Mouse (Mus musculus): ENCODE data around the gene Fli1. TPM values are rescaled to one million over a fixed set of nuclear protein-coding genes. Genes with fewer than 3 reads are reported as not detected.

Fli1 gene
- polyA plus RNA-seq, 1 experiment from 2014 or later: 6.9 TPM

DNA sequence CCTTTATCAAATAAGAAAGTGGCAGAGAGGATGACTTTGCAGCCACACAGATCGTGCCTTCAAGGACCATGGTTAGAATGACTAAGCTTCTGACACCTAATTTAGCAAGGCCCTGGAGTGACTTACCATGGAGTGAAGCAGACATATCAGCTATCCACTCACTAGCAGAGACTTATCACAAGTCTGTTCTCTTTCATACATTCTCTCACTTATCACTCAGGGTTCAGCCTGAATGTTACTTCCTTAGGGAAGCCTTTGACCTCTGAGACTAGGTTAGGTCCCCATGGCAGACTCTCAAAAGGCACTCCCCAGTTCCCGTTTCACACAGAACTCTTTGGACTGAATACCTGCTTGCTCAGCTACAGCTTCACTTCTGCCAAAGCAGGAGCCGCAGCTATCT, 21.3 kb downstream of the Fli1 start:
- H3K27ac ChIP-seq (ENCODE audit: low read length): 0 out of 2 replicates have a peak overlapping the region, but pooled peaks have one; percentile 21
- H3K4me2 ChIP-seq (ENCODE audit: low read depth, low read length): no peak overlapping the region
- H3K4me3 ChIP-seq (ENCODE audit: low read depth, low read length): no peak overlapping the region
- no peaks in the 10 kb centered on the region for H3K36me3 ChIP-seq (ENCODE audit: control insufficient read depth, insufficient read depth)
- no peaks in the 10 kb centered on the region for H3K9me3 ChIP-seq (replicated peaks; ENCODE audit: control insufficient read depth, low read length)
- H3K27me3 ChIP-seq (ENCODE audit: control insufficient read depth, insufficient read depth, low read depth, low read length): no peaks in the 10 kb centered on the region
- peaks cover 22% of the 10 kb centered on the region for H3K4me1 ChIP-seq (ENCODE audit: control insufficient read depth, low read depth, low read length)
- H3K9ac ChIP-seq (ENCODE audit: low read depth, low read length): no peak overlapping the region
- peak; percentile 54 for ATAC-seq (ENCODE audit: low read depth)
- WGBS (ENCODE audit: insufficient replicate concordance): 16% methylated on average over 3 of the region's 3 CpGs

DNA sequence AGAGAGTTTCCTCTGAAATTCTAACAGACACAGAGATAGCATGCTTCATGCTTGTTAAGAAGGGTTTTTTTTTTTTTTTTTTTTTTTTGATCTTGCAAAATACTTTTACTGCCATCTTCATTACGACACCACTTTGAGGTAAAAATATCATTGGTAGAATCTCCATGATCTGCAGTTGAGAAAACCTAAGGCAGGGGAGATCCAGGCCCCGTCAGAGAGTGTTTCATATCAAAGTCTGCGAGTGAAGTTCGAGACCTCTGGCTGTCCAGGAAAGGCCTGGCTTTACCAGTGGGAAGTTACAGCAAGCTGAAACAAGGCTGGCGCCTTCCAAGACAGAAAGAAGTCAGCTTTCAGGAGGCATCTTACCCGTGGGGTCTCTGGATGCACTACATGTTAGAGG, 21.8 kb downstream of the Fli1 start:
- Histone ChIP-seq H3K27me3 (ENCODE audit: control insufficient read depth, insufficient read depth, low read depth, low read length) (no peaks in the 10 kb centered on the region), H3K4me1 (ENCODE audit: control insufficient read depth, low read depth, low read length) (peaks cover 26% of the 10 kb centered on the region), H3K27ac (ENCODE audit: low read length) (no peak overlapping the region), H3K4me2 (ENCODE audit: low read depth, low read length) (no peak overlapping the region), H3K36me3 (ENCODE audit: control insufficient read depth, insufficient read depth) (no peaks in the 10 kb centered on the region), H3K9ac (ENCODE audit: low read depth, low read length) (no peak overlapping the region), H3K4me3 (ENCODE audit: low read depth, low read length) (no peak overlapping the region), H3K9me3 (replicated peaks; ENCODE audit: control insufficient read depth, low read length) (no peaks in the 10 kb centered on the region)
- 29% methylated on average over 6 of the region's 6 CpGs for WGBS (ENCODE audit: insufficient replicate concordance)
- no peak for ATAC-seq (ENCODE audit: low read depth)

DNA sequence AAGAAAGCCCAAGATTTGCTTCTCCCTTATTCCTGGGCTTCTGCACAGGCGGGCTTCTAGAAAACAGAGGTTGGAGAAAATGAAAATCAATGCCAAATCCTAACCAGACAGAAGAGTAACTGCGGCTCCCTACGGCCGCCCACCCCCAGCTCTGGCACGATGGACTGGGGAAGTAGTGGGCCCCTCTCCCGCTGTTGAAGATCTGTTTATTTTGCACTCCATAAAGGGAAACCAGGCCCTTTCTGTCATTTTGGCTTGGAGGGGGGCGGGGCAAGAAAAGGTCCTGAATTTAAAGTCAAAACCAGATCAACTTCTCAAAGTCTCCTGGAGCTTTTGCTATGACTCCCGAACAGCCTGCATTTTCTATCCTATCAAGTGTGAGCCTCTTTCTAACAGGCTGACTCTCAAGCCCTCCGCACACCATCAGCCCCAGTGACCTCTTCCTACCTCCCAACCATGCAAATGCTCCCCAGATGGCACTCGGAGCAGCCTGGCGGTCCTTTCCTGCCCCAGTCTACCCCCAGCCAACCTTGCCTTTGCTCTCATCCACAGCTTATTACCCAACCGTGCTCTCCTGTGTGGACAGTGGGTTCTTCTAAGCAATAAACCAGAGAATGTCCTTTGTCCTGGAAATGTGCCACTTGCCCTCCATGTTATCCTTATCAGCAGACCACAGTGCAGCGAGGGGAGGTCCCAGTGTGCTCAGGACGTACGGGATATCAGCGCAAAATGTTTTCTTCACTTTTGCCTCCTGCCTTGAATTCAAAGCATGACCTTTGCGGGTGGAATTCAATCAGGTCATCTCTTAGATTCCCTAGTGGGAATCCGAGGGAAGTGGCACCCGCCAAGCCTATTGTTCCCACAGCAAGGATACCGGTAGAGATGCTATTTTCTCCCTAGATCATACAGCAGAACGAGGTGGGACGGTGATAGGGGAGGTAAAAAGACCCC, 23.3 kb downstream of the Fli1 start:
- Histone ChIP-seq H3K4me2 (ENCODE audit: low read depth, low read length) (peak overlapping the region; percentile 27; the same call in 1 of the 2 replicates), H3K9me3 (replicated peaks; ENCODE audit: control insufficient read depth, low read length) (no peaks in the 10 kb centered on the region), H3K36me3 (ENCODE audit: control insufficient read depth, insufficient read depth) (no peaks in the 10 kb centered on the region), H3K9ac (ENCODE audit: low read depth, low read length) (no peak overlapping the region), H3K27ac (ENCODE audit: low read length) (peak overlapping the region; percentile 42; the same call in 1 of the 2 replicates), H3K4me3 (ENCODE audit: low read depth, low read length) (no peak overlapping the region), H3K27me3 (ENCODE audit: control insufficient read depth, insufficient read depth, low read depth, low read length) (no peaks in the 10 kb centered on the region), H3K4me1 (ENCODE audit: control insufficient read depth, low read depth, low read length) (peaks cover 29% of the 10 kb centered on the region)
- ATAC-seq (ENCODE audit: low read depth): 0 out of 2 replicates have a peak, but pooled peaks have one; percentile 25
- 23% methylated on average over 22 of the region's 22 CpGs for WGBS (ENCODE audit: insufficient replicate concordance)

- Histone ChIP-seq H3K27me3 (ENCODE audit: control insufficient read depth, insufficient read depth, low read depth, low read length) (no peaks in the 10 kb centered on the region), H3K9me3 (replicated peaks; ENCODE audit: control insufficient read depth, low read length) (no peaks in the 10 kb centered on the region), H3K27ac (ENCODE audit: low read length) (peak overlapping the region; percentile 12; the same call in 1 of the 2 replicates), H3K4me3 (ENCODE audit: low read depth, low read length) (no peak overlapping the region), H3K4me2 (ENCODE audit: low read depth, low read length) (no peak overlapping the region), H3K9ac (ENCODE audit: low read depth, low read length) (no peak overlapping the region), H3K36me3 (ENCODE audit: control insufficient read depth, insufficient read depth) (no peaks in the 10 kb centered on the region), H3K4me1 (ENCODE audit: control insufficient read depth, low read depth, low read length) (peaks cover 32% of the 10 kb centered on the region)
- WGBS (ENCODE audit: insufficient replicate concordance): 59% methylated on average over 13 of the region's 13 CpGs
- no peak for ATAC-seq (ENCODE audit: low read depth)
Measured at GRCm38 (mm10) chr9:32518351-32519075, 24.1 kb downstream of the Fli1 start.

DNA sequence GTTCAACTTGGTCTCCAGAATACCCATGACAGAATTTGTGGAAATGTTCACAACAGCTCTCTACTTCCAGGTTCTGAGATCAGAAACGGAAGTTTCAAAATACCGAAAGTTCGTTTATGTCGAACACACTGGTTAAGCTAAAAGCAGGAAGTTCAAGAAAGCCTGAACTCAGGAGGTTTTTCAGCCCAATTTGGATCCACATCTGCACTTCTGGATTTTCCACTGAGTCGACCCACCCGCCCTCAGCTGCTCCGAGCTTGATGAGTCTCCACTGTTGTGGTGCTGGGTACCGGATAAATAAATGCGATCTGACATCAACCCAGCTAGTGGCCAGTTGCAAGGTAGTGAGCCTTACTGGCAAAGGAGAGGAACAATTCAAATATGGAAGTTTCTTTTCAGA, 26.0 kb downstream of the Fli1 start:
- Histone ChIP-seq H3K4me2 (ENCODE audit: low read depth, low read length) (peak overlapping the region; percentile 42), H3K36me3 (ENCODE audit: control insufficient read depth, insufficient read depth) (no peaks in the 10 kb centered on the region), H3K27ac (ENCODE audit: low read length) (peak overlapping the region; percentile 79), H3K27me3 (ENCODE audit: control insufficient read depth, insufficient read depth, low read depth, low read length) (no peaks in the 10 kb centered on the region), H3K4me1 (ENCODE audit: control insufficient read depth, low read depth, low read length) (peaks cover 32% of the 10 kb centered on the region), H3K4me3 (ENCODE audit: low read depth, low read length) (no peak overlapping the region), H3K9ac (ENCODE audit: low read depth, low read length) (no peak overlapping the region), H3K9me3 (replicated peaks; ENCODE audit: control insufficient read depth, low read length) (no peaks in the 10 kb centered on the region)
- WGBS (ENCODE audit: insufficient replicate concordance): 26% methylated on average over 9 of the region's 9 CpGs
- ATAC-seq (ENCODE audit: low read depth): no peak

DNA sequence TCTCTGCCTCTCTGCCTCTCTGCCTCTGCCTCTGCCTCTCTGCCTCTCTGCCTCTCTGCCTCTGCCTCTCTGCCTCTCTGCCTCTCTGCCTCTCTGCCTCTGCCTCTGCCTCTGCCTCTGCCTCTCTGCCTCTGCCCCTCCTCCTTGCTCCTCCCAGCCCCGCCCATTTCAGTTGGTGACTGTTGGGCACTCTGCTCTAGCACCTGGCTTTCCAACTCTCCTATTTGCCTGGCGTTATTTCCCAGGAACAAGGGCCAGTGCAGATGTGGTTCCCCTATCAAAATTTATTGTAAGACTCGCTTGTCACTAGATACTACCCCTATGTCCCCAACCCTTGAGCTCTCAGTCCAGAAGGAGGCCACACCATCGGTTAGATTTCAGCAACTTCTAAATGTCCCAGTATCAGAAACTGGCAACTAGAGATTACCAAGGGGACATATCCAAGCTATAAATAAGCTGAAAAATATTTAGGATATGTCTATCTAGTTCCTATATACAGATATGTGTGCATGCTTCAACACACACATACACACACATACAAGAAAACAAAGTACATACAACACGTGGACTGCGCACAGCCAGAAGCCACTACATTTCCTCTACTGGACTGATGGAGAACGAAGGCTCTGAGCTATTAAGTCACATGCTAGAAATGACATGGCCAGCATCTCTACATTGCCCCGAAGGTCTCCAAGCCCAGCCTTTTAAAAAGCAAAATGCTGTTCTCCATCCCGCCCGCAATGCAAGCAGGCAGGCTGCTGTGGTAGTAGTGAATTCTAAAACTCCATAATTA, 26.6 kb downstream of the Fli1 start:
- Histone ChIP-seq H3K36me3 (ENCODE audit: control insufficient read depth, insufficient read depth) (no peaks in the 10 kb centered on the region), H3K4me1 (ENCODE audit: control insufficient read depth, low read depth, low read length) (peaks cover 35% of the 10 kb centered on the region), H3K9ac (ENCODE audit: low read depth, low read length) (0 out of 2 replicates have a peak overlapping the region, but pooled peaks have one; percentile 12), H3K4me3 (ENCODE audit: low read depth, low read length) (no peak overlapping the region), H3K27ac (ENCODE audit: low read length) (peak overlapping the region; percentile 66), H3K27me3 (ENCODE audit: control insufficient read depth, insufficient read depth, low read depth, low read length) (no peaks in the 10 kb centered on the region), H3K4me2 (ENCODE audit: low read depth, low read length) (peak overlapping the region; percentile 42), H3K9me3 (replicated peaks; ENCODE audit: control insufficient read depth, low read length) (no peaks in the 10 kb centered on the region)
- ATAC-seq (ENCODE audit: low read depth): peak; percentile 49
- WGBS (ENCODE audit: insufficient replicate concordance): 26% methylated on average over 10 of the region's 10 CpGs

DNA sequence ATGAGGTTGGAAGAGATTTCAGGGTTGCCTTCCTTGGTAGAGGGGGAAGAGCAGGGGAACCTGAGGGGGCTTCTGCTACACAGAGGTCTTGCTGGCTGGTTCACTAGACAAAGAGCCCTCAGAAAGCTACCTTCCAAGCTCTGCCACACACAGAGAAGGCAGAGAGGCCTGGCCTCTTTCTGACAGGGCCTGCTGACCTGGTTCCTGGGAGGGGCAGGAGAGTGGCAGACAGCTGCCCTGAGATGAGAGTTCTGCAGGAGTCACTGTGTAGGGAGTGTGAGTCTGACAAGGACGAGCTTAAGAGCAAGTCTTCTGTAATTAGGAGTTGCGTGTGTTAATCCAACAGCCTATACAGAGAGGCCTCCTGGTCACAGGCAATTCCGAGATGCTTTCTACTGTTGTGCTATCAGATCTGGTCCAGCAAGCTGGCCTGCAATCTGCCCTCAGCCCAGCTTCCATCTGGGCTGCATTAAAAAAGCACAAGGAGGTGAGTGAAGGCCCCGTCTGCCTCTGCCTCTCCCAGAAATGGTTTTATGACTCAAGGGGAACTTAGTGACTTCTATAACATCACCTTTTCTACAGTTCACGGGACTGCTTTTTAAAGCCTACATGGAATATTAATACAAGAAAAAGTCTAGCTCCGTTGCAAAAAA, 28.1 kb downstream of the Fli1 start:
- ATAC-seq (ENCODE audit: low read depth): no peak
- Histone ChIP-seq H3K4me2 (ENCODE audit: low read depth, low read length) (no peak overlapping the region), H3K27ac (ENCODE audit: low read length) (no peak overlapping the region), H3K9ac (ENCODE audit: low read depth, low read length) (no peak overlapping the region), H3K4me3 (ENCODE audit: low read depth, low read length) (no peak overlapping the region), H3K9me3 (replicated peaks; ENCODE audit: control insufficient read depth, low read length) (no peaks in the 10 kb centered on the region), H3K4me1 (ENCODE audit: control insufficient read depth, low read depth, low read length) (peaks cover 25% of the 10 kb centered on the region), H3K27me3 (ENCODE audit: control insufficient read depth, insufficient read depth, low read depth, low read length) (no peaks in the 10 kb centered on the region), H3K36me3 (ENCODE audit: control insufficient read depth, insufficient read depth) (no peaks in the 10 kb centered on the region)
- WGBS (ENCODE audit: insufficient replicate concordance): 30% methylated on average over 6 of the region's 6 CpGs

DNA sequence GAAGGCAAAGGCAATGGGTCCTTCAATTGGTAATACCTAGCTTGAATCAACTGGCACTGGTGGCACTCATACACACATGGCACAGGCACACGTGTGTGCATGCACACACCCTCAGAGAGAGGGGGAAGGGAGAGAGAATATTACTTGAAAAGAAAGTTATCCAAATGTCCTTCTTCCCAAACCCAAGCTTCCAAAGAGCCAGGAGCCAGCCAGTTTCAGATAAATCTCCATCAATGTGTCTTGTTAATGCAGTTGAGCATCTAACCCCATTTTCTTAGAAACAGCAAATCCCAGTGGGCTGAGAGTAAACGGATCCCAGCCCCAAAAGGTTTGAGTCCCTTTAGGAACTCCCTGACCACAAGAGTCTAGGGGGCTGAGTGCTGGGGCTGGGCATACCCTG, 29.2 kb downstream of the Fli1 start:
- H3K27ac ChIP-seq (ENCODE audit: low read length): no peak overlapping the region
- H3K36me3 ChIP-seq (ENCODE audit: control insufficient read depth, insufficient read depth): no peaks in the 10 kb centered on the region
- no peak for ATAC-seq (ENCODE audit: low read depth)
- WGBS (ENCODE audit: insufficient replicate concordance): 41% methylated on average over 2 of the region's 2 CpGs
- no peak overlapping the region for H3K4me3 ChIP-seq (ENCODE audit: low read depth, low read length)
- no peak overlapping the region for H3K4me2 ChIP-seq (ENCODE audit: low read depth, low read length)
- H3K9me3 ChIP-seq (replicated peaks; ENCODE audit: control insufficient read depth, low read length): no peaks in the 10 kb centered on the region
- no peaks in the 10 kb centered on the region for H3K27me3 ChIP-seq (ENCODE audit: control insufficient read depth, insufficient read depth, low read depth, low read length)
- no peak overlapping the region for H3K9ac ChIP-seq (ENCODE audit: low read depth, low read length)
- peaks cover 19% of the 10 kb centered on the region for H3K4me1 ChIP-seq (ENCODE audit: control insufficient read depth, low read depth, low read length)
